Mouse (Mus musculus): ENCODE measurements around the gene Fv1. TPM values are rescaled to one million over a fixed set of nuclear protein-coding genes. Genes with fewer than 3 reads are reported as not detected.
"Not testable (repeated sequence)": the region's sequence is repeated elsewhere in the genome, so short reads cannot be mapped to it uniquely, and the experiment has no call there.

Gene Fv1
- polyA plus RNA-seq, 1 experiment from 2014 or later, result 12.9 TPM

DNA sequence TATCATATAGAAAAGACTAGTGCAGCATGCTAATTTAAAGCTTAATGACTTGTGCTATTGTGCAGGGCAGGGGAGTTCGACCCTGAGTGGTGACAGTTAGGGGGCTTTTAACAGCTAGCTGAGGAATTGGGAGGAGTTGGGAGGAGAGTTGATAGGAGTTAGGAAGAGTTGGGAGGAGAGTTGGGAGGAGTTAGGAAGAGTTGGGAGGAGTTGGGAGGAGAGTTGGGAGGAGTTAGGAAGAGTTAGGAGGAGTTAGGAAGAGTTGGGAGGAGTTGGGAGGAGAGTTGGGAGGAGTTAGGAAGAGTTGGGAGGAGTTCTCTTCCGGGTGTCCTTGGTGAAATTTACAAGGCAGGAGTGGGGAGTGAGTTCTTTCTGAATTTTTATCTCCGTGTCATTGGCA lies 2.0 kb upstream of the Fv1 start:
- 18% methylated on average over 3 of the region's 3 CpGs for WGBS
- peak overlapping the region; percentile 74 for H3K4me2 ChIP-seq
- peak overlapping the region; percentile 92; the same call in 1 of the 2 replicates for H3K4me3 ChIP-seq (replicated peaks)
- peaks cover 51% of the 10 kb centered on the region for H3K36me3 ChIP-seq
- not testable (repeated sequence) for H3K27ac ChIP-seq; H3K27me3 ChIP-seq; H3K9me3 ChIP-seq (replicated peaks); H3K9ac ChIP-seq; ATAC-seq (replicated peaks; ENCODE audit: low FRiP score)
- peaks cover 23% of the 10 kb centered on the region for H3K4me1 ChIP-seq

DNA sequence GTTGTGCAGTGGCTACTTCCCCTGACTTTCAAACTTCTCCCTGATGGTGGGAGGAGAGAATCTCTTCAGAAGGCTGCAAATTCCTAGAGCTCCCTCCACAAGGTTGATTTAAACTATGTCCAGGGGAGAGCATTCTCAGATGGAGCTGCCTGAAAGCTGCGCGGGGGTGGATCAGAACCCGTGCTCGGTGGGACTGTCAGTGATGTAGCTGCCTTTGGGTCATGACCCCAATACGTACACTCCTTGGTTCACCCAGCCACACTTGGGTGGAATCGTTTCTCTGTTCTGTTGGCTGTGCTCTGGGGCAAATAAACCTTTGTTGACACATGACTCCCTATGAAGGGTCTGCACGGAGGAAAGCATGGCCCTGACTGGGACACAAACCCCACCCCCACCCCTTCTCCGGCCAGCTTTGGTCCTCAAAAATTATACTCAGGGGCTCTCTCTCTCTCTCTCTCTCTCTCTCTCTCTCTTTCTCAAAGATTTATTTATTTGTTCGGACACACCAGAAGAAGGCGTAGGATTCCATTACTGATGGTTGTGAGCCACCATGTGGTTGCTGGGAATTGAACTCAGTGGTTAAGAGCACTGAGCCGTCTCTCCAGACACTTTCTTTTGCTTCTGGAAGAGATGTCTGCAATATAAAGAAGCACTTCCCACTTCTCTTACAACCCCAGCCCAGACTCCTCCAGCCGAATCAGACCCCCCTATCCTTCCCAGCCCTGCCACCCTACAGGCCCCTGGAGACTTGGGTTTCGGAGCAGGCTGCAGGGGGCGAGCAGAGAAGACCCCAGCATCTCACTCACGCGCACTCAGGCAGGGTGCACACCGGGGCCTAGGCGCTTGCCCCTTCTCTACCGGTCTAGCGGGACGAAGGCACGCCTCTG lies 973 bp upstream of the Fv1 start:
- Histone ChIP-seq H3K4me2 (peak overlapping the region; percentile 74), H3K27me3 (no peaks in the 10 kb centered on the region), H3K9ac (peak overlapping the region; percentile 87), H3K9me3 (replicated peaks) (0 out of 2 replicates have a peak, but pooled peaks cover 4% of the 10 kb centered on the region), H3K4me3 (replicated peaks) (peak overlapping the region; percentile 92), H3K4me1 (peaks cover 23% of the 10 kb centered on the region), H3K27ac (peak overlapping the region; percentile 91), H3K36me3 (peaks cover 51% of the 10 kb centered on the region)
- 4% methylated on average over 22 of the region's 22 CpGs for WGBS
- peak; percentile 0; the same call in 1 of the 2 replicates for ATAC-seq (replicated peaks; ENCODE audit: low FRiP score)

DNA sequence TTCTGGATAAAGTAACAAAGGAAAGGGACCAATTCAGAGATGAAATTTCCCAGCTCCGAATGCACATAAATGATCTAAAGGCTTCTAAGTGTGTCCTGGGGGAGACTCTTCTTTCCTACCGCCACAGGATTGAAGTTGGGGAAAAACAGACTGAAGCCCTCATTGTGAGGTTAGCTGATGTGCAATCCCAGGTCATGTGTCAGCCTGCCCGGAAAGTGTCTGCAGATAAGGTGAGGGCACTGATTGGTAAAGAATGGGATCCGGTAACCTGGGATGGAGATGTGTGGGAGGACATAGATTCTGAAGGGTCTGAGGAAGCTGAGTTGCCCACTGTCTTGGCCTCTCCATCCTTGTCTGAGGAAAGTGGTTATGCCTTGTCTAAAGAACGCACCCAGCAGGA lies 459 bp downstream of the Fv1 start:
- no peak for ATAC-seq (replicated peaks; ENCODE audit: low FRiP score)
- peak overlapping the region; percentile 76 for H3K27ac ChIP-seq

DNA sequence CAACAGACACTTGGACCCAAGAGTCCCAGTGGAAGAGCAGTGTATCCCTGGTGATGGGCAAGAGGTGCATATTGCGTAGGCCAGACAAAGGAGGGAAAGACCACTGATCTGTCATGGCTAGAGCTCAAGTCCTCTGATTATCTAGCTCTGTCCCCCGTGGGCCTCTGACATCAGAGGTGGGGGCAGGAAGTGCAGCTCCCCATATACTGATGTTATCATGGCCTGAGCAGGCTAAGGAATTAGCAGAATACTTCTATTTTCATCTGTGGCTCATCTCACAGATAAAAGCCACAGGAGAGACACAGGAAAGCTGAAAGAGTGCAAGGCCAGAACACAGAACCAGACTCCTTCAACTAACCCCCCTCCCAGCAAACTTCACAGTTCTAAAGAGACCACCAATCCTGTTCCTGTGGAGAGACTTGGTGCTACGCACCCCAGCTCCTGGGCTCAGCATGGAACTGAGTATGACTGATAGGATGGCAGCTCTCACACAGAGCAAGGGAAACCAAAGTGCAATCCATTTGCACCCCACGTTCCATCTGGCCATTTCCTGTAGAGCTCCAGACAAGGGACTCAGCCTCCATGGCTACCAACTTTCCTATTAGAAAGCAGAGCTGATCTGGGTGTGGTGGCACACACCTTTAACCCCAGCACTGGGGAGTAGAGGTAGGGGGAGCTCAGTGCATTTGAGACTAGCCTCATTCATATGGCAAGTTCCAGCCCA lies 7.2 kb downstream of the Fv1 start:
- H3K4me3 ChIP-seq (replicated peaks), result no peak overlapping the region
- H3K36me3 ChIP-seq, result peaks cover 91% of the 10 kb centered on the region
- no peak overlapping the region for H3K9ac ChIP-seq
- H3K4me1 ChIP-seq, result no peaks in the 10 kb centered on the region
- H3K27ac ChIP-seq, result no peak overlapping the region
- 0 out of 2 replicates have a peak, but pooled peaks cover 2% of the 10 kb centered on the region for H3K9me3 ChIP-seq (replicated peaks)
- 89% methylated on average over 4 of the region's 4 CpGs for WGBS
- ATAC-seq (replicated peaks; ENCODE audit: low FRiP score), result no peak
- no peaks in the 10 kb centered on the region for H3K27me3 ChIP-seq
- no peak overlapping the region for H3K4me2 ChIP-seq

More for the DNA sequence above, 459 bp downstream of the Fv1 start:
- peak overlapping the region; percentile 74 for H3K4me2 ChIP-seq
- WGBS, result 10% methylated on average over 5 of the region's 5 CpGs
- H3K36me3 ChIP-seq, result peaks cover 51% of the 10 kb centered on the region
- H3K4me1 ChIP-seq, result peaks cover 23% of the 10 kb centered on the region
- H3K9me3 ChIP-seq (replicated peaks), result 0 out of 2 replicates have a peak, but pooled peaks cover 4% of the 10 kb centered on the region
- H3K4me3 ChIP-seq (replicated peaks), result peak overlapping the region; percentile 92
- peak overlapping the region; percentile 52 for H3K9ac ChIP-seq
- H3K27me3 ChIP-seq, result no peaks in the 10 kb centered on the region

DNA sequence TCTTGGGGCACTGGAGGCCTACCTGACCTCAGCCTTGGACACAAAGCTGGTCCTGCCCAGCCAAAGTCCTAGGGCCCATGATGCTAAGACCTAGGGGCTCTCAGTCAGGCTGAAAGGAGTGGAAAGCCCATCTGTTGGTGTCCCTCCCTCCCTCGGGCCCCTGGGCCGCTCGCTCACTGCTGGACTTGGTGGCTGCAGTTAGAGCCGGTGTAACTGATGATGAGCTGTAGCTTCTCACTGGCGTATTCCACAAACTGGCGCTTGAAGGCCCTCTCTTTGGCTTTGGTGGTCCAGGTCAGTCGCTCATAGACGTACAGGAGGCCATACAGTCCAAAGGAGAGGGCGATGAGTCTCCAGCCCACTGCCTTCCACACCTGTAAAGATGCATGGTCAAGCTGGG lies 9.8 kb downstream of the Fv1 start:
- no peak overlapping the region for H3K4me2 ChIP-seq
- H3K4me1 ChIP-seq, result no peaks in the 10 kb centered on the region
- no peaks in the 10 kb centered on the region for H3K9me3 ChIP-seq (replicated peaks)
- no peak overlapping the region for H3K9ac ChIP-seq
- no peak overlapping the region for H3K4me3 ChIP-seq (replicated peaks)
- no peak overlapping the region for H3K27ac ChIP-seq
- H3K36me3 ChIP-seq, result peaks cover 93% of the 10 kb centered on the region
- no peaks in the 10 kb centered on the region for H3K27me3 ChIP-seq
- ATAC-seq (replicated peaks; ENCODE audit: low FRiP score), result no peak
- WGBS, result 96% methylated on average over 9 of the region's 9 CpGs

DNA sequence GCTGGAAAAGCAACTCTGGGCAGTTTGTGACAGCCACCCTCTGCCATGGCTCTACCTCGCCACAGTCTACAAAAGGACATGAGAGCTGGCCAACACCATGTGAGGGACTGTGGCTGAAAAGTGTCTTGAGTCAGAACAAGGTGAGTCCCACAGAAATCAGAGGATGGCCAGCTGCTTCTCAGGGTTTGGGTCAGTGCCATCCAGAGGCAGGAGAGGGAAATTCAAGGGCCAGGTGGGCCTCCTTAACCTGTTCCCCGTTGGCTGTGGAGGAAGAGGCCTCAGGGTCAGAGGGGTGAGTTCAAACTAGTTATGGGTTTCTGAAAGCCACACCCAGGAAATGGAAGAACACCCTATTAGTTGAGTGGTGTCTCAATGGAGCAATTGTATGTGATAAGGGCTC lies 10.7 kb downstream of the Fv1 start:
- WGBS, result 59% methylated on average over 2 of the region's 2 CpGs
- Histone ChIP-seq H3K9ac (no peak overlapping the region), H3K4me2 (no peak overlapping the region), H3K36me3 (peaks cover 93% of the 10 kb centered on the region), H3K9me3 (replicated peaks) (no peaks in the 10 kb centered on the region), H3K4me1 (no peaks in the 10 kb centered on the region), H3K27ac (no peak overlapping the region), H3K27me3 (no peaks in the 10 kb centered on the region), H3K4me3 (replicated peaks) (no peak overlapping the region)
- peak; percentile 6; the same call in 1 of the 2 replicates for ATAC-seq (replicated peaks; ENCODE audit: low FRiP score)

DNA sequence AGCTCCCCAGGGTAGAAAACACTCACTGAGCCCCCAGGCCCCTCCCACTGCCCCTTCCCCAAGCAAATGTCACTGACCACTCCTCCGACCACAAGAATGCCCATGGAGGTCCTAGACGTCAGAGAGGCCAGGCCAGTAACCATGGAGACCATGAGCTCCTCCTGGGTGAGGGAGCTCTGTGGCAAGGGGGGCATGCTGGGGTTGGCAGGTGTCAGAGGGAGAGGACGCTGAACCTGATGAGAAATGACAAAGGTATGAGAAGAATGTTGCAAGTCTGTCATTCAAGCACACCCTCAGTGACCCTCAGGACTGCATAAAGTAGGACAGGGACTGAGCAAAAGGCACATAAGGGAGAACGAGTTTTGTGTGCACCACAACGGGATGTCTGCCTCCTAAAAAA lies 11.1 kb downstream of the Fv1 start:
- no peak for ATAC-seq (replicated peaks; ENCODE audit: low FRiP score)
- Histone ChIP-seq H3K36me3 (peaks cover 93% of the 10 kb centered on the region), H3K4me3 (replicated peaks) (no peak overlapping the region), H3K4me1 (no peaks in the 10 kb centered on the region), H3K27ac (no peak overlapping the region), H3K9ac (no peak overlapping the region), H3K4me2 (no peak overlapping the region), H3K27me3 (no peaks in the 10 kb centered on the region), H3K9me3 (replicated peaks) (no peaks in the 10 kb centered on the region)
- 60% methylated on average over 5 of the region's 5 CpGs for WGBS

DNA sequence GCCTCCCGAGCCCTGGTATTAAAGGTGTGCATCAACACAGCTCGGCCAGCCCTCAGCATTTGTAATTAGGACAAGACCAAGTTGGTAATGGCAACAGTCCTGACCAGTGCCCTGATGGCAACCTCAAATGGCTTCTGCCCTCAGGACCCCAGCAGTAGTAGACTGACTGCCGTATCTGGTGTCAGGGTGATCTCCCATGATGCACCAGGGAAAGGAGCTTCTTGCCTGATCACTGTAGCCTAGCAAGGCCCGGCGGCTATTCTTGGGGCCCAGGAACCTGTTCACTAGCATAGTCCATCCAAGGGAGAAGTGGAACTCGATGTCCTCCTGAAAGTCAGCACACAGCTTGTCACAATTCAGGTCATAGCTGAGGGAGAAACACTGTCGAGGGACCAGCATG lies 13.0 kb downstream of the Fv1 start:
- 93% methylated on average over 7 of the region's 7 CpGs for WGBS
- H3K4me1 ChIP-seq, result no peaks in the 10 kb centered on the region
- peaks cover 93% of the 10 kb centered on the region for H3K36me3 ChIP-seq
- no peaks in the 10 kb centered on the region for H3K9me3 ChIP-seq (replicated peaks)
- no peak for ATAC-seq (replicated peaks; ENCODE audit: low FRiP score)
- H3K27me3 ChIP-seq, result no peaks in the 10 kb centered on the region
- no peak overlapping the region for H3K9ac ChIP-seq
- no peak overlapping the region for H3K4me2 ChIP-seq
- no peak overlapping the region for H3K4me3 ChIP-seq (replicated peaks)
- no peak overlapping the region for H3K27ac ChIP-seq

DNA sequence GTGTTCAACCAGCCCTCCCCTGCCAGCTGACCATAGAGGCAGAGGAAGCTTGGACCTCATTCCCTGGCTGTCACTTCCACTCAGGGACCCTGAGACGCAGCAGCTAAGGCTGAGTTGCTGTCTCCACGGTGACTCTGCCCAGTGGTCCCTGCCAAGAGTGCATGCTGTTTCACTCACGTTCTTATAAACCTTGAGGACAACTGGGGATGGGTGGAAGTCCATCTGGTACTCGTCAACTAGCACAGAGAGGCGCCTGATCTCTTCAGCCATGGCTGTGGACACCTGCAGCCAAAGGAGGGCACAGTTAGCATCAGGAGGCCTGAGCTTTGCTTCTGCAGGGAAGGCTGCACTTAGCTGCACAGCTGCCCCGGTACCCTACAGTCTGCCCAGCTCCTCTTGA lies 14.3 kb downstream of the Fv1 start:
- no peak overlapping the region for H3K4me3 ChIP-seq (replicated peaks)
- no peak overlapping the region for H3K4me2 ChIP-seq
- H3K9ac ChIP-seq, result no peak overlapping the region
- no peak for ATAC-seq (replicated peaks; ENCODE audit: low FRiP score)
- no peaks in the 10 kb centered on the region for H3K9me3 ChIP-seq (replicated peaks)
- H3K27ac ChIP-seq, result no peak overlapping the region
- WGBS, result 82% methylated on average over 6 of the region's 6 CpGs
- no peaks in the 10 kb centered on the region for H3K27me3 ChIP-seq
- H3K36me3 ChIP-seq, result peaks cover 97% of the 10 kb centered on the region
- H3K4me1 ChIP-seq, result no peaks in the 10 kb centered on the region

DNA sequence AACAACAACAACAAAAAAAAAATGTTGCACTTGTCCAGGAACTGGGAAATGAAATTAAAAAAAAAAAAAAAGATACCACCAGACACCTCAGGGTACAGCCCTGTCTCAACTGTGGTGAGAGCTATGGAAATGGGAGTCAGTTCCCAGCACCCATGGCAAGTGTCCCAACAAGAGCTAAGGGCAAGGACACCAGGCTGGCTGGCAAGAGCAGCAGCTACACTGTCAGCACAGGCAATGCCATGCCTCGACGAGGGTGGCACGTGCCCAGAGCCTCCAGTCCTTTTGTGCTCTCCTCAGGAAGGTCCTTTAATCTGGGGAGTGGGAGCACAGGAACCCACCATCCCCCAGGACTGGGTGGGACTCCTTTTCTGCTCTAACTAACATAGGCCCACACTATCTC lies 15.4 kb downstream of the Fv1 start:
- Histone ChIP-seq H3K4me2 (no peak overlapping the region), H3K9me3 (replicated peaks) (no peaks in the 10 kb centered on the region), H3K27ac (no peak overlapping the region), H3K4me3 (replicated peaks) (no peak overlapping the region), H3K36me3 (peaks cover 97% of the 10 kb centered on the region), H3K9ac (no peak overlapping the region), H3K4me1 (no peaks in the 10 kb centered on the region), H3K27me3 (no peaks in the 10 kb centered on the region)
- ATAC-seq (replicated peaks; ENCODE audit: low FRiP score), result no peak
- WGBS, result 89% methylated on average over 3 of the region's 3 CpGs

DNA sequence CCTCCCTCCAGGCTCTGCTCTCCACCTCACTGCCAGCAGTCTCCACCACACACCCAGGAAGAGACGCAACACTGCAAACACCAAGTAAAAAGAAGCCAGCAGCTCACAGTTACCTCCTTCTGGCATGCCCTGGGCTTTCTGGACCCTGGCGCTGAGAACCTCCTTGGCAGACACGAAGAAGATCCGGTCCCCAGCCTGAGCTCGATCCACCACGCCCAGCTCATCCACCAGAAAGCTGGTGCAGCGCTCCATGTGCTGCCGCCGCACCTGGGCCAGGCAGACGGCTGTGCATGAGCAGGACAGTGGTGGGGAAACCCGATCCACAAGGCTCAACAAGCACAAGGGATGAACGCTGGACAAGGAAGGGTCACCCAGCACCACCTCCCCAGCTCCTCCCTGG lies 17.4 kb downstream of the Fv1 start:
- H3K36me3 ChIP-seq, result peaks cover 96% of the 10 kb centered on the region
- H3K27ac ChIP-seq, result no peak overlapping the region
- no peaks in the 10 kb centered on the region for H3K27me3 ChIP-seq
- H3K4me2 ChIP-seq, result no peak overlapping the region
- no peak for ATAC-seq (replicated peaks; ENCODE audit: low FRiP score)
- no peaks in the 10 kb centered on the region for H3K4me1 ChIP-seq
- WGBS, result 80% methylated on average over 12 of the region's 12 CpGs
- no peaks in the 10 kb centered on the region for H3K9me3 ChIP-seq (replicated peaks)
- no peak overlapping the region for H3K4me3 ChIP-seq (replicated peaks)
- H3K9ac ChIP-seq, result no peak overlapping the region

DNA sequence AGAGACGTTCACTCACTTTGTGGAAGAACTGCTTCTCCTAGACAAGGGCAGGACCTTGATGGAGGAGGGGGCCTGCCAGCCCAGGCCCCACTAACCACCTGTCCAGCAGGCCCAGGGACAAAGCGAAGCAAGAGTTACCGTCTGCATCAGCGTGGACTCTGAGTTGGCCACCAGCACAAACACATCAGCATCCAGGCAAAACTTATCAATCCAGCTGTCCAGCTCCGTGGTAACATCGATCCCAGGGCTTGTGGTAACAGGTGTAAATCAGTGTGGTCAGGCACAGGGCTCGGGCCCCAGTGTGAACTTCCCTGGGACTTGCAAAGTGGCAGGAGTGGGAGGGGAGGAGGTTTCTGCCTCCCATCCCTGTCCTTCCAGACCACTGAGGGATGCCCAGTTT lies 18.5 kb downstream of the Fv1 start:
- 89% methylated on average over 7 of the region's 7 CpGs for WGBS

More for the DNA sequence above, 18.5 kb downstream of the Fv1 start:
- Histone ChIP-seq H3K4me2 (no peak overlapping the region), H3K4me1 (no peaks in the 10 kb centered on the region), H3K9me3 (replicated peaks) (no peaks in the 10 kb centered on the region), H3K9ac (no peak overlapping the region), H3K27me3 (no peaks in the 10 kb centered on the region), H3K4me3 (replicated peaks) (no peak overlapping the region), H3K36me3 (peaks cover 96% of the 10 kb centered on the region), H3K27ac (no peak overlapping the region)
- no peak for ATAC-seq (replicated peaks; ENCODE audit: low FRiP score)

Data from kidney, embryonic 15.5 days (tissue).